Mouse (Mus musculus) forebrain, embryonic 11.5 days (tissue): ENCODE data around the gene Muc5ac. TPM values are rescaled to one million over a fixed set of nuclear protein-coding genes. Genes with fewer than 3 reads are reported as not detected.

Experiments used
- ATAC-seq: fragments of 200-750 bp; cut with Nextera tagmentation; replicated peaks from 2 replicates; pipeline ENCODE4 v1.8.0; 2017; ENCODE audit warnings: moderate TSS enrichment; ENCODE audit not compliant: low FRiP score
- DNase-seq: peaks from one replicate; pipeline ENCODE4 v3.0.0-alpha.2; 2017; ENCODE audit warnings: low spot score
- H3K27ac ChIP-seq: fragments of 300-500 bp; sonication (generic); 2 replicates; pipeline ENCODE4 v1.5.1; 2014; ENCODE audit warnings: low read depth, low read length
- H3K27me3 ChIP-seq: fragments of 300-500 bp; sonication (generic); 2 replicates; pipeline ENCODE4 v1.6.1; 2014; ENCODE audit warnings: mild to moderate bottlenecking, low read length, mixed read lengths; ENCODE audit not compliant: control insufficient read depth, insufficient read depth
- H3K36me3 ChIP-seq: fragments of 300-500 bp; sonication (generic); 2 replicates; pipeline ENCODE4 v1.6.1; 2014; ENCODE audit warnings: mild to moderate bottlenecking, low read length, moderate library complexity, mixed read lengths; ENCODE audit not compliant: control insufficient read depth, insufficient read depth
- H3K4me1 ChIP-seq: fragments of 300-500 bp; sonication (generic); replicated peaks from 2 replicates; pipeline ENCODE4 v1.6.1; 2014; ENCODE audit warnings: low read length, mixed read lengths; ENCODE audit not compliant: control insufficient read depth, insufficient read depth
- H3K4me2 ChIP-seq: fragments of 300-500 bp; sonication (generic); 2 replicates; pipeline ENCODE4 v1.6.1; 2014; ENCODE audit warnings: low read depth, mild to moderate bottlenecking, low read length, moderate library complexity, mixed read lengths; ENCODE audit not compliant: severe bottlenecking
- H3K4me3 ChIP-seq: fragments of 300-500 bp; sonication (generic); 2 replicates; pipeline ENCODE4 v1.5.1; 2014; ENCODE audit warnings: low read depth, low read length
- H3K9ac ChIP-seq: fragments of 300-500 bp; sonication (generic); 2 replicates; pipeline ENCODE4 v1.6.1; 2014; ENCODE audit warnings: low read length
- H3K9me3 ChIP-seq: fragments of 300-500 bp; sonication (generic); 2 replicates; pipeline ENCODE4 v1.6.1; 2016; ENCODE audit warnings: low read length, mixed read lengths; ENCODE audit not compliant: control insufficient read depth
- WGBS: fragments of 180-500 bp; shearing (Covaris S2); extraction: QIAGEN DNeasy Blood & Tissue Kit; methylation state at CpG from one replicate; pipeline ENCODE4 v1.1.7; 2014; 5-methylcytosine and 5-hydroxymethylcytosine counted together
- polyA plus RNA-seq: library from polyadenylated mRNA; unstranded; fragments of >200 nt; fragmentation: Nextera tagmentation; extraction: Ambion mirVana; gene quantifications from 2 replicates; pipeline ENCODE4 v1.2.1, GENCODE M21; 2014

The Muc5ac gene
- polyA plus RNA-seq, 1 experiment from 2014 or later: not detected

- peak; percentile 65 for DNase-seq
- Histone ChIP-seq H3K27me3 (no peaks in the 10 kb centered on the region), H3K27ac (no peak overlapping the region), H3K9ac (no peak overlapping the region), H3K4me2 (no peak overlapping the region), H3K4me1 (0 out of 2 replicates have a peak, but pooled peaks cover 2% of the 10 kb centered on the region), H3K9me3 (no peaks in the 10 kb centered on the region), H3K36me3 (no peaks in the 10 kb centered on the region), H3K4me3 (no peak overlapping the region)
- WGBS: 57% methylated on average over 11 of the region's 11 CpGs
- ATAC-seq: no peak
Observed at GRCm38 (mm10) chr7:141817355-141818075, 28.7 kb downstream of the Muc5ac start.

- Histone ChIP-seq H3K36me3 (no peaks in the 10 kb centered on the region), H3K4me1 (0 out of 2 replicates have a peak, but pooled peaks cover 2% of the 10 kb centered on the region), H3K4me2 (no peak overlapping the region), H3K27ac (no peak overlapping the region), H3K27me3 (no peaks in the 10 kb centered on the region), H3K4me3 (no peak overlapping the region), H3K9ac (no peak overlapping the region), H3K9me3 (no peaks in the 10 kb centered on the region)
- DNase-seq (no peak), ATAC-seq (no peak)
- 79% methylated on average over 3 of the region's 3 CpGs for WGBS
Observed at GRCm38 (mm10) chr7:141818267-141818666, 29.5 kb downstream of the Muc5ac start.

DNA sequence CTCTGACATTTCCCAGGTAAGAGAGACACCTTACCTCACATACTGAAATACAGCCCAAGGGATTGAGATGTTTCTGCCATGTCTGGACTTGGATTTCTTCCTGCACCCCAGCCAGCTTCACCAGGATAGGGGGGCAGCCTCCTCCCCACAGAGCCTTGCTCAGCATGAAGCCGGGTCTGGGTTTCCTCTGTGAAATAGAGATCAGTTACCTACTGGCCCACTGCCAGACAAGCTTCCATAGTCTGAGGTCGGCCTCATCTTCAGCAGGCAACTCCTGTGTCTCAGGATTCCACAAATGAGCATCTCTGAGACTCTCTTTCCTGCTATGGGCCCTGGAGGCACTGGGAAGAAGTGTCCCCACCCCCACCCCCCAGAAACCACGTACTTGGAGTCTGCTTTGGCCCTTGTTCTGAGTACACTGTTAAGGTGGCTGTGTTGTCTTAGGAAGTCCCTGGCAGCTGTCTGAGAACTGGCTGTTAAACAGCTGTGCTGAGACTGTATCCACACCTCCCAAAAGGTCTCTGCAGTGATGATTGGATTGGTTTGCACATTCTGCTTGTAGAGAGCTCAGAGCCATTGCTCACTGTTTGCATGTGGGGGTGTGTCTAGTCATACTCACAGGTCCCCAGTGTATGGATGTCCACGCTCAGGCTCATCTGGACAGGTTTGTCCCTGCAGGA lies 34.0 kb downstream of the Muc5ac start:
- H3K27me3 ChIP-seq: no peaks in the 10 kb centered on the region
- no peak overlapping the region for H3K4me3 ChIP-seq
- H3K27ac ChIP-seq: no peak overlapping the region
- no peak for DNase-seq
- no peak for ATAC-seq
- H3K36me3 ChIP-seq: no peaks in the 10 kb centered on the region
- H3K4me2 ChIP-seq: no peak overlapping the region
- WGBS: 63% methylated on average over 4 of the region's 4 CpGs
- no peaks in the 10 kb centered on the region for H3K9me3 ChIP-seq
- H3K9ac ChIP-seq: no peak overlapping the region
- H3K4me1 ChIP-seq: no peaks in the 10 kb centered on the region

DNA sequence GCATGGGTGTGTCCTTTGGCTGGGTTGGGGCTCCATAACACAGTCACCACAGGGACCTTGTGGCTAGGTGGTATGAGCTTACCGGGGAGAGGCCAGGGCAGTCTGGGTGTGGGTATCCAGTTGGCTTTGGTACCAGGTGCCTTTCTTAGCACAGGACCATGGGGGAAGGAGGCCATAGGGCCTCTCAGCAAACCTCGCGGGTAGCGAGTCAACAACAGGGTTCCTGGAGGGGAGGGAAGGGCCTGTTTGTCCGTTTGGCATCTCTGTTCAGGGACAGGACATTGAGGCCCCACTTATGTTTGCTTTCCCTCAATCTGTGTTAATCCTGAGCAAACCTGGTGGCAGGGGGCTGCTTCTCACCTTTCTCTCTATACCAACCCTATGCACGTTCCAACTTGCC lies 34.9 kb downstream of the Muc5ac start:
- ATAC-seq (no peak), DNase-seq (no peak)
- Histone ChIP-seq H3K4me2 (no peak overlapping the region), H3K9me3 (no peaks in the 10 kb centered on the region), H3K4me1 (no peaks in the 10 kb centered on the region), H3K4me3 (no peak overlapping the region), H3K9ac (no peak overlapping the region), H3K36me3 (no peaks in the 10 kb centered on the region), H3K27ac (no peak overlapping the region), H3K27me3 (no peaks in the 10 kb centered on the region)
- WGBS: 87% methylated on average over 6 of the region's 6 CpGs

DNA sequence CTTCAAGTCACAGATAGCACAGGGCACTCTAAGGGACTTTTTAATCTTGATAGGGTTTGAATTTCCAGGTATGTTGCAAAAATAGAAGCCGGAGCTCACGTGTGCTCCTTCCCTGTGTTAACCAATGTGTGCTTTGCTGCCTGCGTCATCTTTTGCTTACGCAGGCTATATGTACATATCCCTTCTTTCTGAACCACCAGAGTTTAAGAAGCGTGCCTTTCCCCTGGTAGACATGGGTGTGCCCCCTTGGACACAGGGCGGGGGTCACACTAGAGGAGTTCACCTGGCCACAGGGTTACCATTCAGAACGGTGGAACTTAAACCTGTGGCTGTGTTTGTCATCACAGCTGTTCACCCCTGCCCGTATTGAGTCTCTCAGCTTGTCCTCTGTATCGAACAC lies 35.6 kb downstream of the Muc5ac start:
- Histone ChIP-seq H3K27me3 (no peaks in the 10 kb centered on the region), H3K9ac (no peak overlapping the region), H3K4me3 (no peak overlapping the region), H3K27ac (no peak overlapping the region), H3K9me3 (no peaks in the 10 kb centered on the region), H3K36me3 (no peaks in the 10 kb centered on the region), H3K4me1 (no peaks in the 10 kb centered on the region), H3K4me2 (no peak overlapping the region)
- WGBS: 86% methylated on average over 9 of the region's 9 CpGs
- ATAC-seq (no peak), DNase-seq (no peak)

GRCm38 (mm10) chr7:141835941-141836340 lies 47.2 kb downstream of the Muc5ac start:
- Histone ChIP-seq H3K9ac (no peak overlapping the region), H3K4me3 (no peak overlapping the region), H3K36me3 (no peaks in the 10 kb centered on the region), H3K27me3 (no peaks in the 10 kb centered on the region), H3K4me1 (no peaks in the 10 kb centered on the region), H3K9me3 (no peaks in the 10 kb centered on the region), H3K27ac (no peak overlapping the region), H3K4me2 (no peak overlapping the region)
- 83% methylated on average over 7 of the region's 7 CpGs for WGBS
- ATAC-seq (no peak), DNase-seq (no peak)

DNA sequence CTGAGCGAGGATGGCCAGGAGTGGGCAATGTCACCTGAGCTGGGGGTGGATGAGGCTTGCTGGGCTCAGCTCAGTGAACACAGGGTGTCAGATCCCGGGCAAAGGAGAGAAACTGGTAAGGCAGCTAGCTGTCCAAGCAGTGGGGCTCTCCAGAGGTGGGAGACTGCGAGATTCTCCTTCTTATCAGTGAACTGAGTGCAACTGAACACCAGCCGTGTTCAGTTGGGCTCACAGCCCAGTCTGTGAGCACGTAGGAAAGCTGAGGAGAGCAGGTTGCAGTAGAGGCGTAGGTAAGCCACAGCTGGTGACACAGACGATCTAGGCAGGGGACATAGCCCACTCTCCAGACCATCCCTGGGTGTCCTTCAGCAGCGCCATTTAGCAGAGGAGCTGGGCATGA lies 47.7 kb downstream of the Muc5ac start:
- H3K36me3 ChIP-seq: no peaks in the 10 kb centered on the region
- DNase-seq (no peak), ATAC-seq (no peak)
- no peaks in the 10 kb centered on the region for H3K27me3 ChIP-seq
- 88% methylated on average over 8 of the region's 8 CpGs for WGBS
- H3K4me1 ChIP-seq: no peaks in the 10 kb centered on the region
- H3K4me3 ChIP-seq: no peak overlapping the region
- no peak overlapping the region for H3K4me2 ChIP-seq
- no peaks in the 10 kb centered on the region for H3K9me3 ChIP-seq
- H3K27ac ChIP-seq: no peak overlapping the region
- H3K9ac ChIP-seq: no peak overlapping the region

GRCm38 (mm10) chr7:141838779-141839178 lies 50.0 kb downstream of the Muc5ac start, which contains the start of gene Muc5b:
Gene Muc5b (plus strand): TSS chr7:141839070.
- no peak within 1 kb of the TSS for H3K27ac ChIP-seq
- H3K9me3 ChIP-seq: no peaks in the 10 kb centered on the region
- WGBS: 71% methylated on average over 5 of the region's 5 CpGs
- ATAC-seq (no peak), DNase-seq (no peak)
- H3K4me3 ChIP-seq: no peak within 1 kb of the TSS
- H3K36me3 ChIP-seq: no peaks in the 10 kb centered on the region
- no peaks in the 10 kb centered on the region for H3K4me1 ChIP-seq
- H3K9ac ChIP-seq: no peak within 1 kb of the TSS
- no peak within 1 kb of the TSS for H3K4me2 ChIP-seq
- no peaks in the 10 kb centered on the region for H3K27me3 ChIP-seq

GRCm38 (mm10) chr7:141840354-141840753 lies 51.6 kb downstream of the Muc5ac start:
- Histone ChIP-seq H3K27me3 (no peaks in the 10 kb centered on the region), H3K36me3 (no peaks in the 10 kb centered on the region), H3K9ac (no peak overlapping the region), H3K4me3 (no peak overlapping the region), H3K9me3 (no peaks in the 10 kb centered on the region), H3K27ac (no peak overlapping the region), H3K4me2 (no peak overlapping the region), H3K4me1 (no peaks in the 10 kb centered on the region)
- DNase-seq: no peak
- 90% methylated on average over 10 of the region's 10 CpGs for WGBS
- ATAC-seq: no peak
